Mouse (Mus musculus) stomach, postnatal 0 days (tissue): ENCODE measurements around the gene Serinc2.

Experiments used
- CTCF ChIP-seq: IDR thresholded peaks from 2 replicates; pipeline ENCODE4 v1.5.1; 2016; ENCODE audit warnings: antibody characterized with exemption, low read depth, mild to moderate bottlenecking, moderate library complexity
- EP300 ChIP-seq: optimal IDR thresholded peaks from 2 replicates; pipeline ENCODE3; 2016; ENCODE audit warnings: antibody characterized with exemption

- TF ChIP-seq CTCF (no peak), EP300 (no peak)
Observed at GRCm38 (mm10) chr4:130309254-130309653, 30.2 kb upstream of the Serinc2 start.
